Mouse (Mus musculus) urinary bladder, postnatal 36 days (tissue): Measurements from ENCODE around the gene Liph.
"Not testable (repeated sequence)": the region's sequence is repeated elsewhere in the genome, so short reads cannot be mapped to it uniquely, and the experiment has no call there.

Experiments
- DNase-seq, 2 experiments: peaks; one replicate each; pipeline ENCODE4 v3.0.0; 2022; ENCODE audit warnings: low spot score in 2 of 2, mixed read lengths in 1 of 2

The Liph gene

DNA sequence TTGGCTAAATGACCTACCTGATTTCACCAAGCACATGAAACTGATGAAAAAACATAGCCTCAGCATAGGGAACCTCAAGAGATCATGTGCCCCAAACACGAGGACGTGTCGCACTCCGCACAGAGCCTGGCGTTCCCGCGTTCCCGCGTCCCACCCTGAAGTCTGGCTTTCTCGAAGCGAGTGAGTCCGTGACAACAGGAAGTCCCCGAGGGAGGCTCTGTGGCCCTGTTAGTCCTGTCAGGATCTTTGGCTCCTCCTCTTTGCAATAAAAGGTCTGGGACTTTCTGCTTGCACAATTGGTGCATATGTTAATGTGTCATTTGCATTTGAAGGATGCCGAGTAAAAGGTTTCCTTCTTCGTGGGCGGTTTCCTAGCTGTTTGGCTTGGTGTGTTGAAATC is at the start of gene Liph:
TSS of gene Liph (minus strand) at position 360 of the 400 bp plus-strand sequence.
- DNase-seq = peak in 1 of 2 experiments; percentile 49

DNA sequence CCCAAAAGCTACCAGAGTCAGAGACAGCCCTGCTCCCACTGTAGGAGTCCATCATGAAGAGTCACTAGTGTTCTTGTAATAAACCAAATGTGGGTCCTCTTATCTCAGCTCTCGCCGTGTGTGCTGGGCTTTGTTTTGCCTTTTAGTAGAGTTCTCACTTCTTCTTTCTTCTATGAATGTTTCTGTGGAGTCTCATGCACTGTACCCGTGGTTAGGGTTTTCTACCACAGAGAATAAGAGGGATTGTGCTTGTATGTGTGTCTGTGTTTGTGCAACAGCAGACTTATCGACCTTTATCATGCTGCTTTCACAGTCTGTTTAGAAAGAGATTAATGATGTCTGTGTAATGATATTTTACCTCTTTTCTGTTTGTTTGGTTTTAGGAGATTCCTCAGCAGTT is 48.4 kb upstream of the Liph start:
- no peak for DNase-seq

DNA sequence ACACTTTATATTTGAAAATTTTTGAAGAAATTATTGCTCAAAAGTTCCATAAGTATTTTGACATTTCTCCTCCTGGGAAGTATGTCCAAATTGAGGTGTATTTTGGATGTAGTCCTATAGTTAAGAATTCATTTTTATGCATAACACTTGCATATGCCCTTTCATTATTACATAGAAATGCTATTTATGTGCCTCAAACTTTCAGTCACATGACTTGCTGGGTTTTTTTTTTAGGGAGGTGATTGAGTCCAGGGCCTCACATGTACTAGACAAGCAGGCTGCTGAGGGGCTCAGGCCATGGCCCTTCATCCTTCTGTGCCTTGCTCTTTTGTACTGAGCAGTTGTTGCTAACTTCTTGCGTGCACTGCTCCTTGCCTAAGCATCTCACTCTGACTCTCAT is 44.5 kb upstream of the Liph start:
- no peak for DNase-seq

DNA sequence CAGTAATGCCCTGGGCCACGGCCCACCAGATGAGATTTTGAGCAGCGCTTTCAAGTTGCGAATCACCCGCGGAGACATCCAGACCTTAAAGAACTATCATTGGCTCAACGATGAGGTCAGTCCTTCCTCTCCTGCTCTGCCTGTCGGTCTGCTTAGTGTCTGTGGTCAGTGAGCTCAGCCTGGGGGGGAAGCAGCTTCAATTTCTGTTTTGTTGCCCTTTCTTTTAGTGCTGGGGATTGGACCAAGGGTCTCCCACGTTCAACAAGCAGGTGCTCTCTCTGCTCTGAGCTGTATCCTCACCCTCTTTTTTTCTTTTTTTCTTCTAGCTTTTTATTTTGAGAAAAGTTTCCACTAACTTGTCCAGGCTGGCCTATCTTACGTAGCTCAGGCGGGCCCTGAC is 43.1 kb upstream of the Liph start:
- no peak for DNase-seq

DNA sequence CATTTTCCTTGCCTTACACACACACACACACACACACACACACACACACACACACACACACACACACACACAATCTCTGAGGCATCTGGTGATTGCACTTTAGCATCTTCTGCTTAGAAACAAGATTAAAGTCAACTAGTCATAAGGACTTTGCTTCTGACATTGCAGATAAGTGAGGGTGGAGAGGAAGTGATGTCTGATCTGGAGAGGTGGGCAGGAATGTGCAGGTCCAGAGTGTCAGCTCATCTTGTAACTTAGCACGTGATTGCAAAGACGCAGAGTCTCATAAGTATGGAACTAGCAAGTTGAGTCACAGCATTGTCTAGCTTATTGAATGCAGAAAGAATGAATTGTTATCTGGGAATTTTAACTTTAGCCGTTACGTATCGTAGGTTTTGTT is 32.0 kb upstream of the Liph start:
- DNase-seq = no peak

DNA sequence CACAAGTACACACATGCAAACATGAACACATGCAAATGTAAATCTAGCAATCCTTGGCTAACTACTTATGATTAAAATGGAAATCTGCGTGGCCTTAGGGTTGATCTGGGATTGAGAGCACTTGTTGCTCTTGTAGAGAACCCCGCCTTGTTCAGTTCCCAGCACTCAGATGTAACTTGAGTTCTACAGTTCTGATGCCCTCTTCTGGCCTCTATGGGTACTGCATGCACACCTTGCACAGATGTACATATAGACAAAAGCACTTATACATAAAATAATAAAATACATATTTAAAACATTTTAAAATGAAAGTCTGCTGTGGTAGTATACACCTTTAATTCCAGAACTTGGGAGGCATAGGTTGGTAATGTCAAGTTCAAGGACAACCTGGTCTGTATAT is 26.7 kb upstream of the Liph start:
- no peak for DNase-seq

DNA sequence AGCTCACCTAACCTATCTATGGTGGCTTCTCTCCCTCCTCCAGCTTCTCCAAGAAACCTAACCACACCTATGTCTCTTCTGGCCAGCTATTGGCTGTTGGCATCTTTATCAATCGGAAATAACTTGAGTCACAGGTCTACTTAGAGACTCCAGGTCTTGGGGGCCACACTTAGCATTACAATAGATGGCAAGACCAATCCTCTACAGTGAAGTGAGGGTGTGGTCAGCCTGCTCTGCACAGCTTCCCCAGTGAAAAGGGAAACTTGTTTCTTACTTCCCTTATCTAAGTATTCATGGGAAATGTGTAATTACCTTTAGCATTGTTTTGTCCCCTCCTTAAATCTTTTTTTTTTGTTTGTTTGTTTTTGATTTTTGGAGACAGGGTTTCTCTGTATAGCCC is 20.1 kb upstream of the Liph start:
- no peak for DNase-seq

DNA sequence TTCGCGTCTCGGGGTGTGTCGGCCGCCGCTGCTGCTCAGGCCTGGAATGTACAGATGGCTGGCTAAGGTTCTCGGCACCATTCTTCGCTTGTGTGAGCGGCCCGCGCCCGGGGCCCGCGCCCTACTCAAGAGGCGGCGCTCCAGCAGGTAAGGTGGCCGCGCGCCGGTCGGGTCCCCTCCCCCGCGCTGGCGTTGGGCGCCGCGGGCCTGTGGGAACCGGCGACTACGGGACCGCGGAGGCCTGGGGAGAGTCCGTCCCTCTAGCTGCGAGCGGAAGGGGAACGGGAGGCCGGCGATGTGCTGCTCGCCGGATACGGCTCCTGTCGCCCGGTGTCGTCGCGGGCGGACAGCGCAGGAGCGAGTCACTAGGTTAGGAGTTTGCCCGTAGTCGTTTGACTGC is 14.1 kb upstream of the Liph start:
- no peak for DNase-seq

DNA sequence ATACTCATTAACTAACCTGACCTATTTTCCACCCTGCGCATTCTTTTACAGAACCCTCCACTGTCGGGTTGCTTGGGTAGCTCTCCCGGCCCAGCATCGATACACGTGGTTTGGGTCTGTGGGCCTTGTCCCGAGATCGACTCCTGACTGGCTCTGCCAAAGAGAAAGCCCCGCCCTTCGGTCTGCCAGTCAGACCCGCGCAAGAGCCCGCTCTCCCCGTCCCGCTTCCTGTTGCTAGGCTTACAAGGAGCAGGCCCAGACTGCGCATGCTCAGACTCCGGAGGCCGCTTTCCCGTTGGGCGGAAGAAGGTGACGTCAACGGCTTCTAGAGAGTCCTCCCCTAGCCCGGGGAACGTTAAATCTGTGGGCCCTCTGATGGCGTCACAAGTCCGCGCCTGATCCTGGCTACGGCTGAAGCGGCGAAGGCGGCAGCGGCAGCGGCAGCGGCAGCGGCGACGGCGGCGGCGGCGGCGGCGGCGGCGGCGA is 13.7 kb upstream of the Liph start, which contains the start of gene Senp2:
TSS of gene Senp2 (plus strand) at position 386 of the 486 bp plus-strand sequence.
- DNase-seq = peak; percentile 98 to 100

DNA sequence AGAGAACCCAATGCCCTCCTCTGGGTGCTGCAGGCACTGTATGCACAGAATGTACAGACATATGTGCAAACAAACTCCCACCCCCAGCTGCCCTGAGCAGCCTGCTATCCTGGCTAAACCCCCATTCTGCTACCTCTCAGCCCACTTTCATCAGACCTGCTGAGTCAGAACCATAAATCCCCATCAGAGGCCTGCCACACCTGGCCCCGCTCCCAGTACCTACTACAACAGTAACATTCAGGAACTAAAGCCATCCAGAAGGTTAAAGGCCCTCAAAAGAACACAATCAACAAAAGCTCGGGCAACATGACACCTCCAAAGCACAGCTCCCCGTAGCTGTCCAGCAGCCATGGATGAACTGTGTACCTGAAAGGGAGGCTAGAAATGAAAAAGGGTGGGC is 6.1 kb upstream of the Liph start:
- no peak for DNase-seq

DNA sequence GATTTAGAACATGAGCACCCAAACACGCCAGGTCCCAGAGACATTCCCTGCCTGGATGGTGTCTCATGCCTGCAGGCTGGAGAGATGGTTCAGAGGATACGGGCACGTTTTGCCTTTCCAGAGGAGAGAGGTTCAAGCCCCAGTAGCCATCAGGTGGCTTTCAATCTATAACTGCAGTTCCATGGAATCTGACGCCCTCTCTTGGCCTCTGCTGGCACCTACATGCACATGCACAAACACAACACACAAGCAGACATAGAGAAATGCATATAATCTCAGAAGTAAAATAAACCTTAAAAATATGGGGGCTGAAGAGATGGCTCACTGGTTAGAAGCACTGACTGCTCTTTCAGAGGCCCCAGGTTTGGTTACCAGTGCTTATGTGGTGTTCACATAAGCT is 5.7 kb upstream of the Liph start:
- DNase-seq = no peak

DNA sequence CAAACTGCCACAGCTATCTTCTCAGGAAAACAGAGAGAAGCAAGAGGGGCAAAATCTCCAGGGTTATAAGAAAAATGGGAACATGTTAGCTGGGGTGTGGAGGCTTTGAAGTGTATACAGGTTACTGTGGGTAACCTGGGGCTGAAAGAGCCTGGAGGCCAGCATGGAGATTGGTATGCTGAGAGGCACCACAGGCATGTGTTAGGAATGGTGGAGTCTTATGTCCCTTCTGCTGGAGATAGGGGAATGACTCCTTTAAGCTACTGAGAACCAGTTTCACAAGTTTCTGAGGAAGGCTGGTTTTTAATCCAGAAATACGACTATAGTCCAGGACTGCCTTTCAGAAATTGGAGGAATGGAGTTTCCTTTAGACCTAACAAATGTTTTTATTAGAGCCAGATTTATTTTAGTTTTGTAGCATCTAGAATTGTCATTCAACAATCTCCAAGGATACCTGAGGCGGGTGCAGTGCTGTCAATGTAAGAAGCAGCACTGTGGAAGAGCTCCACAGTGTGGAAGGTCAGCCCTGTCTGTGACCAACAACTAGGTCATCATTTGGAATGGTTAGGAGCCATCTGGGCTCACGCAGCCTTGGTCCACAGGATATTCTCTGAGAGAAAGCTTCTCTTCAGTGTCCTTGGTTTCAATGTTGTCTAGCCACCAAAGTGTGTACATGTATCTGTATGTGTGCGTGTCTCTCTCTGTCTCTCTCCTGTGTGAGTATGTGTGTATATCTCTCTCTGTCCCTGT is 4.7 kb upstream of the Liph start:
- DNase-seq = no peak

DNA sequence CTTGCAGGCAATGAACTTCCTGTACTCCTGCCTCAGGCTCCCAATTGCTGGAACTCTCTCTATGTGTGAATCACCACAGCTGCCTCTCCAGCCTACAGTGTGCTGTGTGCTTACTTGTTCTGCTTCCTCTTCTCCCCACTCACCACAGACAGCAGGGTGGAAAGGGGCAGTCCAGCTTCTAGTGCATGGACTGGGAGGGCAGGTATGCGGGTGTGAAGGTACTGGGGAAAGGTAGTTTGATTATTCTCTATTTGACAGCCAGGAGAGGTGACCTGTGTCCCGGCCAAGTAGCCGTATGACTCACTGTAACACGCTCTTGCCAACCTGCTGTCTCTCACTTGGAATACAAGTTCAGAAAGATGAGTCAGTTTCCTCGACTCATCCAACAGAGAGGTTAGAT is 2.6 kb upstream of the Liph start:
- peak; percentile 29 for DNase-seq

DNA sequence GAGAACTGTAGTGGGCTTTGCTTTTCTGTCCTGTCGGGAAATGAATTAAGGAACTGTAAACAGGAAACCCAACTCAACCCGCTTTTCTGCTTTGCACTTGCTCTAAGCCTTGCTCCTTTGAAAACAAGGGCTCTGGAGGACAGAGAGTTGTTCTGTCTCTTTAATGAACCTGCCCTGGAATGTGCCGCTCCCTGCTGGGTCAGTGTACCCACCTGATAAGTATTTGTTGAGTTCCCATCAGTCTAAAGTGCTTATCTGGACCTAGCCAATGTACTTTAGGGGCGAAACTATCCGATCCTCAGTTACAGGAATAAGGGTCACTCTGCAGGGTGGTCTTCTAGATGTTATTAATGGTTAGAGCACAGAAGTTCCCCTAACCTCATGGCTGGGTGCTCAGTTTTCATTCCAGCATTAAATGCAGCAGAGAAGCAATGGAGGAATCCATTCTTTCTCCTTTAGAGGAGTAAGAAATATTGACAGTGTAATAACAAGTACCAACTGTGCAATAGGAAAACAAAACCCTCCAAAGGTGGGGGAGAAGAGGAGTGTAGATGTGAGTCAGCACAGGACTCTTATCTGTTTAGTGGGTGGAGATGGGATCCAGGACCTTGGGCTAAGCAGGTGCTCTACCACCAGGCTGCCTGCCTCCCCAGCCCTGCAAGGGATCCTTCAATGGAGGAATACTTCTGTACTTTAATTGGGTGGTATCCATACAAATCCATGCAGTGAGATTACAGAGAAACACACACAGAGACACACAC is 1.6 kb upstream of the Liph start:
- DNase-seq = peak; percentile 31 to 40

DNA sequence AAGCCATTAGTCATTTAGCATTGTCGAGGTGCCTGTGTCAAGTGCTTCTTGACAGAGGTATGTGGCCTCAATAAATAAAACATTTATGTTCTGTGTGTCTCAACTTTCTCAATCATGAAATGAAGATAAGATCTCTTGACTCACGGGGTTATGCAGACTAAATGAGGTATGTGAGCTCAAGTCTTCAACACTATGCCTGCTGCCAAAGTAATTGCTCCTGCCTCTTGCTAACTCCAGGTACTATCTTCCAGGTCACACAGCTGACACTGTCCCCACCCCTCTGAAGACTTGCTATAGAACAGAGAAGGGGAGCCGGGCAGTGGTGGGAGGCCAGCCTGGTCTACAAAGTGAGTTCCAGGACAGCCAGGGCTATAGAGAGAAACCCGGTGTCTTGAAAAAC is 939 bp upstream of the Liph start:
- no peak for DNase-seq

DNA sequence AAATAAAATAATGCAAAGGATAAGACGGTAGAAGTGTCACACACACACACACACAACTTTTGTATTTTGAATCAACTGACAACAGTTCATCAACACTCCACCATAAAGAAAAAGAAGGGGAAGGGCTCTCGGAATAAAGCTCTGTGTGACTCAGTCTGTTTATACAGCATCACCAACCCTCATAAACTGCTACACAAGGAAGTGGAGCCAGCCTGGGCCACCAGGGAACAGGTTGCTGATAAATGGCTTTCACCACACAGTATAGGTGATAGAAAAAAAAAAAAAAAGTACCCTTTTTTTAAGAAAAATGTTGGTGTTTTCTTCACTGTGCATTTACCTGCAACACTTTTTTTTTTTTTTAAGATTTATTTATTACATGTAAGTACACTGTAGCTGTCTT is 3.7 kb downstream of the Liph start:
- peak in 1 of 2 experiments; percentile 30 for DNase-seq

DNA sequence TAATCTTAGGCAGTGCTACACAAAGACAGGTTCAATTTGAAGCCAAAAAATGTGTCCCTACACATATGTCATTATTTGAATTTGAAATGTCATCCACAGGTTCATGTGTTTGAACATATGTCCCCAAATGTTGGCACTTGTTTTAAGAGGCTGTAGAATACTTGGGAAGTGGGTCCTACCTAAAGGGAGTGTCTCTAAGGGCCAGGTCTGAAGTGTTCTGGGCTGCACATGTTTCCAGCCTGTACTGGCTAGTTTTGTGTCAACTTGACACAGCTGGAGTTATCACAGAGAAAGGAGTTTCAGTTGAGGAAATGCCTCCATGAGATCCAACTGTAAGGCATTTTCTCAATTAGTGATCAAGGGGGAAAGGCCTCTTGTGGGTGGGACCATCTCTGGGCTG is 4.6 kb downstream of the Liph start:
- DNase-seq = not testable (repeated sequence)

DNA sequence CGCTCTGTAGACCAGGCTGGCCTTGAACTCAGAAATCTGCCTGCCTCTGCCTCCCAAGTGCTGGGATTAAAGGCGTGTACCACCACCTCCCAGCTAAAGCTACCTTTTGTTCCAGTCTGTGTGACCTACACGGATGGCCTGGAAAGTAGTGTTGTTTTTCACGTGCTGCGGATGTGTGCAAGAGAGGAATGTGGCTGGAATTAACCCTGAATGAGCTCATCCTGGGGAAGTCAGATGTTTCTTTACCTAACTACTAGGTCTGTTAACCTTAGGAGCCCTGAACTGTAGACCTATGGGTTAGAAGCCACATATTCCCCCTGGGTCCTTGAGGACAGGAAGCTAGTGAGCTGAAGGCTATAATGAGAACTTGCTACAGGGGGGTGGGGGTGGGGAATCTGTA is 7.5 kb downstream of the Liph start:
- no peak for DNase-seq

DNA sequence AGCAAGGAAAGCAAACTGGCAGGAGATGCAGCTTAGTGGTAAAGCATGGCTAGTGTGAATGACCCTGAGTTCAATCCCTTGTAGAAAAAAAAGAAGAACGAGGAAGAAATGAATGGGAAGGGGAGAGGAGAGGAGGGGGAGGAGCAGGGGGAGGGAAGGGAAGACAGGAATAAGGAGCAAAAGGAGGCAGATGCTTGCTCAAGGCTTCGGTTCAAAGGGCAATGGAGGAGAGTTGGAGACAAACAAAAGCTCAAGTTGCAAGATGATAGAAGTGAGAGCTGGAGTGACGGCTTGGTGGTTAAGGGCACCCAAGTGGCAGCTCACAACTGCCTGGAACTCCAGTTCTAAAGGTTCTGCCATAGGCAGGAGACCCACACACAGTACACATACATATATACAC is 9.3 kb downstream of the Liph start:
- no peak for DNase-seq

DNA sequence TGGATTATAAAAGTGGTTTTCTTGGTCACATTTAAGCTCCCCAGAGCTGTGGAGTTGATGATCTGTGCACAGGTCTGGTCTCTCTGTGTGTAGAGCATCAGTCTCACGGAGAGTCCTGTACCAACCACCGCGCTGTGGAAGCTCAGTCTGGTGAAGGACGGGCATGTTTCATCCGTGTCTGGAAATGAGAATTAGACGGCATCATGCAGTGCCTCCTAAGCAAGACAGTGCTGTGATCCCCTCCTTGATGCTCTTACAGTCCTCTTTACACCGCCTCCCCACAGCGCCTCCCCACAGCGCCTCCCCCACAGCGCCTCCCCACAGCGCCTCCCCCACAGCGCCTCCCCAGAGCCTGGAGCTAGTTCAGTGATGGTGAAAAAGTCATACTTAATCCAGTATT is 11.4 kb downstream of the Liph start:
- no peak for DNase-seq

DNA sequence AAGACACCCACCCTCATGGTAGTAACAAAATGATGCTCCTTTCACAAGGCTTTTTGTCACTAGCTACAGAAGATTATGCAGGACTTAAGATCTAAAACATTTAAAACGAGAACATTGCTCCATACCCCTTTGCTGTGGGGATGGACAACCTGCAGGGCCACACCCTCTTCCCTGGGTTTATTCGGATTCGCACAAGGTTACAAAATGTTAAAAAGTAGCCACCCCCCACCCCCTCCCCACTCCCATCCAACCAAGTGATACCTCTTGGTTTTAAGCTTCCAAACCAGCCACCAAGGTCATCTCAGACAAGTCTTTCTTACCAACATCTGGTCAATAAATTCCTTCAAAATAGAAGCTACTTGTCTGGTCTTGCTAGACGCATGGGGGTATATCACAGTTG is 11.9 kb downstream of the Liph start:
- no peak for DNase-seq

DNA sequence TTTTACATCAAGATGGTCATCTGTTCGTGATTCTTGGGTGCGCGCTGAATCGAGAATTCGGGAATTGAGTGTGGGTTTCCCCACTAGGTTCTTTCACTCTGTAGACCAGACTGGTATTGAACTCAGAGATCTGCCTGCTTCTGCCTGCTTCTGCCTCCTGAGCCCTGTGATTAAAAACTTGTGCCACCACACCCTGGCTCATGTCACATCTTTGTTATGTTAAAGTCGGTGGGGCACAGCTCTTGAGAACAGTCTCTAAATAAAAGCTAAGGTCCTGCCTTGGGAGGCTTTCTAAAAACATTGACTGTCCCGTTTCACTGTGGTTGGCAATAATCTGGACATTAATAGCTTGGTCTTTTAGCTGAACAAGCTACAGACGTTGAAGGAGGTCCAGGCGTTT is 12.3 kb downstream of the Liph start:
- DNase-seq = no peak

DNA sequence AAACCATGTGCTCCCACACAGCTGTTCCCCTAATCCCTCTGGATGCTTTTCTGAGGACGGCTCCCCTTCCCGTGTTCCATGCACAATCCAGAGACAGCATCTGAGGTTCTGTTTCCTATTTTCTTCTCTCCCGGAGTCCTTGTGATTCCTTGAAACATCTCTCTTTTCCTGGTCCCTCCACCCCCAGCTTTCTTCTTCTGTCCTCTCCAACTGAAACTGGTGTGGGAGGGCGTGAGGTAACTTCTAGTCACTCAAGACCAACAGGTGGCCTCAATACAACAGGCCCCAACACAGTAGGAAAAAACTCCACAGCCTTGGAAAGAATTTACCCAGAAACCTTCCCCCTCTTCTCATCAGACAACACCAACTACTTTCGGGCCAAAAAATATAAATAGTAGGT is 18.1 kb downstream of the Liph start:
- DNase-seq = no peak
